Mouse (Mus musculus): ENCODE measurements around the gene Olfr1145. TPM values are rescaled to one million over a fixed set of nuclear protein-coding genes. Genes with fewer than 3 reads are reported as not detected.

The Olfr1145 gene
- polyA plus RNA-seq (2014; fragmentation: Nextera tagmentation; extraction: Ambion mirVana): not detected in 2 replicates

GRCm38 (mm10) chr2:87809522-87809921 is at the start of gene Olfr1145:
TSS of gene Olfr1145 (plus strand) at chr2:87809822.
- DNase-seq (ENCODE audit: low spot score): no peak
- 92% methylated on average over 1 of the region's 1 CpGs for WGBS
- H3K4me2 ChIP-seq (ENCODE audit: low read depth, low read length, severe bottlenecking): no peak within 1 kb of the TSS
- no peak within 1 kb of the TSS for H3K27ac ChIP-seq (ENCODE audit: low read depth, low read length)
- H3K27me3 ChIP-seq (ENCODE audit: control insufficient read depth, insufficient read depth, low read length): no peaks in the 10 kb centered on the region
- no peaks in the 10 kb centered on the region for H3K4me1 ChIP-seq (replicated peaks; ENCODE audit: control insufficient read depth, insufficient read depth, low read length)
- no peaks in the 10 kb centered on the region for H3K36me3 ChIP-seq (ENCODE audit: control insufficient read depth, insufficient read depth, low read length)
- no peak within 1 kb of the TSS for H3K4me3 ChIP-seq (ENCODE audit: low read depth, low read length)
- no peaks in the 10 kb centered on the region for H3K9me3 ChIP-seq (ENCODE audit: control insufficient read depth, low read length)
- no peak within 1 kb of the TSS for H3K9ac ChIP-seq (ENCODE audit: low read length)
- no peak for ATAC-seq (replicated peaks; ENCODE audit: low FRiP score)

GRCm38 (mm10) chr2:87776143-87776542 is 33.5 kb upstream of the Olfr1145 start:
- no peak overlapping the region for H3K9ac ChIP-seq (ENCODE audit: low read length)
- H3K9me3 ChIP-seq (ENCODE audit: control insufficient read depth, low read length): no peaks in the 10 kb centered on the region
- DNase-seq (ENCODE audit: low spot score) (no peak), ATAC-seq (replicated peaks; ENCODE audit: low FRiP score) (no peak)
- no peaks in the 10 kb centered on the region for H3K4me1 ChIP-seq (replicated peaks; ENCODE audit: control insufficient read depth, insufficient read depth, low read length)
- no peaks in the 10 kb centered on the region for H3K36me3 ChIP-seq (ENCODE audit: control insufficient read depth, insufficient read depth, low read length)
- no peak overlapping the region for H3K4me2 ChIP-seq (ENCODE audit: low read depth, low read length, severe bottlenecking)
- no peak overlapping the region for H3K4me3 ChIP-seq (ENCODE audit: low read depth, low read length)
- H3K27ac ChIP-seq (ENCODE audit: low read depth, low read length): no peak overlapping the region
- WGBS: 58% methylated on average over 1 of the region's 1 CpGs
- H3K27me3 ChIP-seq (ENCODE audit: control insufficient read depth, insufficient read depth, low read length): no peaks in the 10 kb centered on the region

GRCm38 (mm10) chr2:87779183-87779582 is 30.4 kb upstream of the Olfr1145 start, which contains the start of gene Olfr152:
TSS of gene Olfr152 (plus strand) at chr2:87779483.
- ATAC-seq (replicated peaks; ENCODE audit: low FRiP score): no peak

GRCm38 (mm10) chr2:87800292-87800691 is 9.3 kb upstream of the Olfr1145 start, which contains the start of gene Olfr1143:
TSS of gene Olfr1143 (plus strand) at chr2:87800592.
- Histone ChIP-seq H3K9me3 (ENCODE audit: control insufficient read depth, low read length) (no peaks in the 10 kb centered on the region), H3K36me3 (ENCODE audit: control insufficient read depth, insufficient read depth, low read length) (no peaks in the 10 kb centered on the region), H3K4me1 (replicated peaks; ENCODE audit: control insufficient read depth, insufficient read depth, low read length) (no peaks in the 10 kb centered on the region), H3K9ac (ENCODE audit: low read length) (no peak within 1 kb of the TSS), H3K4me3 (ENCODE audit: low read depth, low read length) (no peak within 1 kb of the TSS), H3K4me2 (ENCODE audit: low read depth, low read length, severe bottlenecking) (no peak within 1 kb of the TSS), H3K27ac (ENCODE audit: low read depth, low read length) (no peak within 1 kb of the TSS), H3K27me3 (ENCODE audit: control insufficient read depth, insufficient read depth, low read length) (no peaks in the 10 kb centered on the region)
- ATAC-seq (replicated peaks; ENCODE audit: low FRiP score) (no peak), DNase-seq (ENCODE audit: low spot score) (no peak)

More at GRCm38 (mm10) chr2:87779183-87779582, 30.4 kb upstream of the Olfr1145 start, which contains the start of gene Olfr152:
- H3K36me3 ChIP-seq (ENCODE audit: control insufficient read depth, insufficient read depth, low read length): no peaks in the 10 kb centered on the region
- no peaks in the 10 kb centered on the region for H3K27me3 ChIP-seq (ENCODE audit: control insufficient read depth, insufficient read depth, low read length)
- no peak within 1 kb of the TSS for H3K9ac ChIP-seq (ENCODE audit: low read length)
- H3K4me1 ChIP-seq (replicated peaks; ENCODE audit: control insufficient read depth, insufficient read depth, low read length): no peaks in the 10 kb centered on the region
- H3K9me3 ChIP-seq (ENCODE audit: control insufficient read depth, low read length): no peaks in the 10 kb centered on the region
- no peak within 1 kb of the TSS for H3K4me3 ChIP-seq (ENCODE audit: low read depth, low read length)
- H3K4me2 ChIP-seq (ENCODE audit: low read depth, low read length, severe bottlenecking): no peak within 1 kb of the TSS
- DNase-seq (ENCODE audit: low spot score): no peak
- 87% methylated on average over 4 of the region's 4 CpGs for WGBS
- no peak within 1 kb of the TSS for H3K27ac ChIP-seq (ENCODE audit: low read depth, low read length)

DNA sequence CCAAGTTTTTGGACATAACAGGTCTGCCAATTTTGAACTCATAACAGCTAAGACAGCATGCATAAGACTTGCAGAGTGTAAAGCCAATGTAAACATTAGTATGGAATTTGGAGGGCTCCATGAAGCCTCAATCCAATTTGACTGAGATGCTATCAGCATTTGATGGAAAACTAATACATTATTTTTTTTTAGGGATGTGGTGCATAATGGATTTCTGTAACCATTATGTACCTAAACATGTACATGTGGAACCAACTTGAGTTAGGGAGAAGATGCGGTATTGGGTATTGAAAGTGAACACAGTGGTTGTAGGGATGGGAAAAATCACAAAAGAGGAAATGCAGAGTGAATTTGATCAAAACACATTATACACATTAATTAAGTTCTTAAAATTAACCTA is 20.6 kb downstream of the Olfr1145 start, which contains the start of gene Olfr1148:
TSS of gene Olfr1148 (plus strand) at position 301 of the 400 bp plus-strand sequence.
- H3K4me3 ChIP-seq (ENCODE audit: low read depth, low read length): no peak within 1 kb of the TSS
- H3K9ac ChIP-seq (ENCODE audit: low read length): no peak within 1 kb of the TSS
- H3K27me3 ChIP-seq (ENCODE audit: control insufficient read depth, insufficient read depth, low read length): no peaks in the 10 kb centered on the region
- no peaks in the 10 kb centered on the region for H3K36me3 ChIP-seq (ENCODE audit: control insufficient read depth, insufficient read depth, low read length)
- no peaks in the 10 kb centered on the region for H3K4me1 ChIP-seq (replicated peaks; ENCODE audit: control insufficient read depth, insufficient read depth, low read length)
- DNase-seq (ENCODE audit: low spot score) (no peak), ATAC-seq (replicated peaks; ENCODE audit: low FRiP score) (no peak)
- H3K4me2 ChIP-seq (ENCODE audit: low read depth, low read length, severe bottlenecking): no peak within 1 kb of the TSS
- no peak within 1 kb of the TSS for H3K27ac ChIP-seq (ENCODE audit: low read depth, low read length)
- H3K9me3 ChIP-seq (ENCODE audit: control insufficient read depth, low read length): no peaks in the 10 kb centered on the region
- 88% methylated on average over 1 of the region's 1 CpGs for WGBS

DNA sequence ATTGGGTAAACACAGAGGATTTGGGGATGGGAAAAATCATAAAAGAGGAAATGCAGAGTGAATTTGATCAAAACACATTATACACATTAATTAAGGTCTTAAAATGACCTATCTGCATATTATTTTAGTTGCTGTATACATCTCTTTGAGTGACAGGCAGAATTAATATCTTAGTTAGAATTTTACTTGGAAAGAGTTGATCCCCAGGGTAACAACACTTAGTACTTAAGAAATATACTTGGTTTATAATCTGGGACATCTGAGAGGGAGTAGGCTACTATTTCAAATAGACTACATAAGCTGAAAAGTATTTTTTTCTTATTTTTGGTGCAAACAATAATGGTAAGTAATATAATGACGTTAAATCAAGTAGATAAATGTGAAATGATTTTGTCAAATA is 34.1 kb downstream of the Olfr1145 start, which contains the start of gene Olfr1150-ps1:
TSS of gene Olfr1150-ps1 (plus strand) at position 301 of the 400 bp plus-strand sequence.
- Histone ChIP-seq H3K4me1 (replicated peaks; ENCODE audit: control insufficient read depth, insufficient read depth, low read length) (no peaks in the 10 kb centered on the region), H3K9me3 (ENCODE audit: control insufficient read depth, low read length) (no peaks in the 10 kb centered on the region), H3K27ac (ENCODE audit: low read depth, low read length) (no peak within 1 kb of the TSS), H3K36me3 (ENCODE audit: control insufficient read depth, insufficient read depth, low read length) (no peaks in the 10 kb centered on the region), H3K4me3 (ENCODE audit: low read depth, low read length) (no peak within 1 kb of the TSS), H3K27me3 (ENCODE audit: control insufficient read depth, insufficient read depth, low read length) (no peaks in the 10 kb centered on the region), H3K4me2 (ENCODE audit: low read depth, low read length, severe bottlenecking) (no peak within 1 kb of the TSS), H3K9ac (ENCODE audit: low read length) (no peak within 1 kb of the TSS)
- no peak for DNase-seq (ENCODE audit: low spot score)
- no peak for ATAC-seq (replicated peaks; ENCODE audit: low FRiP score)
- WGBS: 83% methylated on average over 1 of the region's 1 CpGs

DNA sequence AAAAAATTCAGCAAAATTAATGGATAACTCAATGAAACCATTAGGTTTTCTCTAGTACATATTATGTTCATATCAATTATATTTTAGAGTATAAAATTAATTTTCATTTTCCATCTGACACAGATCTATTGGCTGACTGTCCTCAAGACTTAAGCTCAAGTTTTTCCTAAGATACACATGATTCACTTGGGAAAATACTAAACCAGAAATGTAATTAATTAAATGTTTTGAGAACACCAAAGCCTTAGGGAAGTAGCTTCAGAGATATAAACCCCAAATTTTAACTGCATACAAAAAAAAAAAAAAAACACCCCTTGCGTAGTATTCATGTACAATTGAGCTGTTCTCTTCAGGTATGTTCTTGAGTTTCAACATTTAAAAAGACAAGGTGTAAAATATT is 45.9 kb downstream of the Olfr1145 start, which contains the start of gene Olfr1151:
TSS of gene Olfr1151 (plus strand) at position 301 of the 400 bp plus-strand sequence.
- Histone ChIP-seq H3K4me2 (ENCODE audit: low read depth, low read length, severe bottlenecking) (no peak within 1 kb of the TSS), H3K27me3 (ENCODE audit: control insufficient read depth, insufficient read depth, low read length) (no peaks in the 10 kb centered on the region), H3K9me3 (ENCODE audit: control insufficient read depth, low read length) (no peaks in the 10 kb centered on the region), H3K36me3 (ENCODE audit: control insufficient read depth, insufficient read depth, low read length) (no peaks in the 10 kb centered on the region), H3K4me1 (replicated peaks; ENCODE audit: control insufficient read depth, insufficient read depth, low read length) (no peaks in the 10 kb centered on the region), H3K4me3 (ENCODE audit: low read depth, low read length) (no peak within 1 kb of the TSS), H3K9ac (ENCODE audit: low read length) (no peak within 1 kb of the TSS), H3K27ac (ENCODE audit: low read depth, low read length) (no peak within 1 kb of the TSS)
- WGBS: 91% methylated on average over 1 of the region's 1 CpGs
- DNase-seq (ENCODE audit: low spot score) (no peak), ATAC-seq (replicated peaks; ENCODE audit: low FRiP score) (no peak)

Other genes with a start within 250 kb of the Olfr1145 start
- gene Olfr1129, start 235.9 kb upstream of the Olfr1145 start, polyA plus RNA-seq (2014; fragmentation: Nextera tagmentation; extraction: Ambion mirVana): not detected in 2 replicates
- not detected in 2 replicates for gene Olfr1130, start 203.6 kb upstream of the Olfr1145 start, polyA plus RNA-seq (2014; fragmentation: Nextera tagmentation; extraction: Ambion mirVana)
- gene Olfr1131, start 182.7 kb upstream of the Olfr1145 start, polyA plus RNA-seq (2014; fragmentation: Nextera tagmentation; extraction: Ambion mirVana): not detected in 2 replicates
- not detected in 2 replicates for gene Olfr1132, start 172.3 kb upstream of the Olfr1145 start, polyA plus RNA-seq (2014; fragmentation: Nextera tagmentation; extraction: Ambion mirVana)
- gene Olfr1133, start 162.4 kb upstream of the Olfr1145 start, polyA plus RNA-seq (2014; fragmentation: Nextera tagmentation; extraction: Ambion mirVana): not detected in 2 replicates
- not detected in 2 replicates for gene Olfr1134, start 151.4 kb upstream of the Olfr1145 start, polyA plus RNA-seq (2014; fragmentation: Nextera tagmentation; extraction: Ambion mirVana)
- gene Olfr1135, start 136.2 kb upstream of the Olfr1145 start, polyA plus RNA-seq (2014; fragmentation: Nextera tagmentation; extraction: Ambion mirVana): not detected in 2 replicates
- gene Olfr1136, start 115.9 kb upstream of the Olfr1145 start, polyA plus RNA-seq (2014; fragmentation: Nextera tagmentation; extraction: Ambion mirVana): not detected in 2 replicates
- gene Olfr1137, start 96.6 kb upstream of the Olfr1145 start, polyA plus RNA-seq (2014; fragmentation: Nextera tagmentation; extraction: Ambion mirVana): not detected in 2 replicates
- gene Olfr1138, start 69.8 kb upstream of the Olfr1145 start, polyA plus RNA-seq (2014; fragmentation: Nextera tagmentation; extraction: Ambion mirVana): not detected in 2 replicates
- gene Olfr1140, start 66.1 kb upstream of the Olfr1145 start, polyA plus RNA-seq (2014; fragmentation: Nextera tagmentation; extraction: Ambion mirVana): not detected in 2 replicates
- not detected in 2 replicates for gene Olfr1141, start 55.8 kb upstream of the Olfr1145 start, polyA plus RNA-seq (2014; fragmentation: Nextera tagmentation; extraction: Ambion mirVana)
- gene Olfr152, start 30.3 kb upstream of the Olfr1145 start, polyA plus RNA-seq (2014; fragmentation: Nextera tagmentation; extraction: Ambion mirVana): not detected in 2 replicates
- gene Olfr1143, start 9.2 kb upstream of the Olfr1145 start, polyA plus RNA-seq (2014; fragmentation: Nextera tagmentation; extraction: Ambion mirVana): not detected in 2 replicates
- not detected in 2 replicates for gene Olfr1148, start 20.7 kb downstream of the Olfr1145 start, polyA plus RNA-seq (2014; fragmentation: Nextera tagmentation; extraction: Ambion mirVana)
- not detected in 2 replicates for gene Olfr1150-ps1, start 34.2 kb downstream of the Olfr1145 start, polyA plus RNA-seq (2014; fragmentation: Nextera tagmentation; extraction: Ambion mirVana)
- not detected in 2 replicates for gene Olfr1151, start 46.0 kb downstream of the Olfr1145 start, polyA plus RNA-seq (2014; fragmentation: Nextera tagmentation; extraction: Ambion mirVana)
- 0.03 TPM in 1 of 2 replicates, not detected in the other for gene Olfr1152, start 56.7 kb downstream of the Olfr1145 start, polyA plus RNA-seq (2014; fragmentation: Nextera tagmentation; extraction: Ambion mirVana)
- gene Olfr1153, start 85.1 kb downstream of the Olfr1145 start, polyA plus RNA-seq (2014; fragmentation: Nextera tagmentation; extraction: Ambion mirVana): not detected in 2 replicates
- not detected in 2 replicates for gene Olfr1154, start 95.3 kb downstream of the Olfr1145 start, polyA plus RNA-seq (2014; fragmentation: Nextera tagmentation; extraction: Ambion mirVana)
- not detected in 2 replicates for gene Olfr1155, start 135.3 kb downstream of the Olfr1145 start, polyA plus RNA-seq (2014; fragmentation: Nextera tagmentation; extraction: Ambion mirVana)
- not detected in 2 replicates for gene Olfr1156, start 143.3 kb downstream of the Olfr1145 start, polyA plus RNA-seq (2014; fragmentation: Nextera tagmentation; extraction: Ambion mirVana)
- not detected in 2 replicates for gene Olfr1157, start 158.5 kb downstream of the Olfr1145 start, polyA plus RNA-seq (2014; fragmentation: Nextera tagmentation; extraction: Ambion mirVana)
- not detected in 2 replicates for gene Olfr74, start 164.8 kb downstream of the Olfr1145 start, polyA plus RNA-seq (2014; fragmentation: Nextera tagmentation; extraction: Ambion mirVana)
- gene Olfr1158, start 180.3 kb downstream of the Olfr1145 start, polyA plus RNA-seq (2014; fragmentation: Nextera tagmentation; extraction: Ambion mirVana): not detected in 2 replicates
- gene Olfr1160, start 198.4 kb downstream of the Olfr1145 start, polyA plus RNA-seq (2014; fragmentation: Nextera tagmentation; extraction: Ambion mirVana): not detected in 2 replicates
- not detected in 2 replicates for gene Olfr1161, start 213.0 kb downstream of the Olfr1145 start, polyA plus RNA-seq (2014; fragmentation: Nextera tagmentation; extraction: Ambion mirVana)
- not detected in 2 replicates for gene Olfr73, start 227.9 kb downstream of the Olfr1145 start, polyA plus RNA-seq (2014; fragmentation: Nextera tagmentation; extraction: Ambion mirVana)
- gene Olfr1162, start 241.3 kb downstream of the Olfr1145 start, polyA plus RNA-seq (2014; fragmentation: Nextera tagmentation; extraction: Ambion mirVana): not detected in 2 replicates